Mouse (Mus musculus) lung, embryonic 15.5 days (tissue): ENCODE data around the gene Mosmo. TPM values are rescaled to one million over a fixed set of nuclear protein-coding genes. Genes with fewer than 3 reads are reported as not detected.

Source experiments
- ATAC-seq: fragments of 200-750 bp; cut with Nextera tagmentation; 2 replicates; pipeline ENCODE4 v1.8.0; 2017; ENCODE audit warnings: moderate number of reproducible peaks, borderline replicate concordance; ENCODE audit not compliant: low FRiP score, low TSS enrichment; ENCODE audit errors: extremely low read depth
- H3K27ac ChIP-seq: fragments of 300-500 bp; sonication (generic); 2 replicates; pipeline ENCODE4 v1.5.1; 2015; ENCODE audit warnings: moderate library complexity, mild to moderate bottlenecking, inconsistent platforms
- H3K27me3 ChIP-seq: fragments of 300-500 bp; sonication (generic); 2 replicates; pipeline ENCODE4 v1.6.1; 2015; ENCODE audit warnings: inconsistent platforms
- H3K36me3 ChIP-seq: fragments of 300-500 bp; sonication (generic); 2 replicates; pipeline ENCODE4 v1.6.1; 2015; ENCODE audit warnings: inconsistent platforms
- H3K4me1 ChIP-seq: fragments of 300-500 bp; sonication (generic); 2 replicates; pipeline ENCODE4 v1.6.1; 2015; ENCODE audit warnings: inconsistent platforms
- H3K4me2 ChIP-seq: fragments of 300-500 bp; sonication (generic); 2 replicates; pipeline ENCODE4 v1.6.1; 2015; ENCODE audit warnings: inconsistent platforms, mild to moderate bottlenecking, moderate library complexity
- H3K4me3 ChIP-seq: fragments of 300-500 bp; sonication (generic); 2 replicates; pipeline ENCODE4 v1.5.1; 2015; ENCODE audit warnings: mild to moderate bottlenecking, inconsistent platforms
- H3K9ac ChIP-seq: fragments of 300-500 bp; sonication (generic); 2 replicates; pipeline ENCODE4 v1.6.1; 2015; ENCODE audit warnings: inconsistent platforms
- H3K9me3 ChIP-seq: fragments of 300-500 bp; sonication (generic); 2 replicates; pipeline ENCODE4 v1.6.1; 2016; ENCODE audit warnings: inconsistent platforms
- WGBS: fragments of 180-500 bp; shearing (Covaris S2); methylation state at CpG from one replicate; pipeline ENCODE4 v1.1.7; 2015; 5-methylcytosine and 5-hydroxymethylcytosine counted together
- polyA plus RNA-seq: library from polyadenylated mRNA; unstranded; fragments of >200 nt; fragmentation: Nextera tagmentation; extraction: Ambion mirVana; gene quantifications from 2 replicates; pipeline ENCODE4 v1.2.1, GENCODE M21; 2015

Mosmo gene
- polyA plus RNA-seq, 1 experiment from 2014 or later: 13.1 TPM

DNA sequence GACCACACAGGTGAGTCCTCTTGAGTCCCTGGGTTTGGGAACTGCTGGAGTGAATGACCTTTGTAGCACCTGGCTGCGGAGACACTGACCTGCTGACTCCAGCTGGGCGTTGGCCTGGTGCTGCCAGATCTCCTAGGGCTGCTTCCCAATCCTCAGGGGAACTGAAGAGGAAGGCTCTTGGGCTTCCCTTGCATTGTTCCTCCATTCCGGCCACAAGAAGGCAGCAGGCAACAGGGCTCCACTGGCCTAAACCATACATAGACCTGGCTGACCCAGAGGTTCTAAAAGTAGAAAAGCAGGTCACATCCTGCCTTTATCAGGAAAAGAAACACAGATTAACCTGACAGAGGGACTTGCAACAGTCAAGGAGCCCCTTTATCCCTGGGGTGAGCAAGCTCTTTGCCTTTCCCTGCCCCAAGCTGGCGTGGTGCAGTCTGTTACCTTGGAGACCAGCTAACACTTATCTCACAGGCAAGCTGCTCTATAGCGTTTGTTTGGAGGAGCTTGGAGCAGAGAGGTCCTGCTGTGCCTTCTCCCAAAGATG is 62.2 kb downstream of the Mosmo start:
- no peak overlapping the region for H3K27ac ChIP-seq
- peaks cover 10% of the 10 kb centered on the region; the same call in 1 of the 2 replicates for H3K4me1 ChIP-seq
- H3K36me3 ChIP-seq: no peaks in the 10 kb centered on the region
- no peak overlapping the region for H3K4me3 ChIP-seq
- 7% methylated on average over 5 of the region's 5 CpGs for WGBS
- peak; percentile 33; the same call in 1 of the 2 replicates for ATAC-seq
- H3K4me2 ChIP-seq: no peak overlapping the region
- H3K27me3 ChIP-seq: no peaks in the 10 kb centered on the region
- no peaks in the 10 kb centered on the region for H3K9me3 ChIP-seq
- no peak overlapping the region for H3K9ac ChIP-seq

DNA sequence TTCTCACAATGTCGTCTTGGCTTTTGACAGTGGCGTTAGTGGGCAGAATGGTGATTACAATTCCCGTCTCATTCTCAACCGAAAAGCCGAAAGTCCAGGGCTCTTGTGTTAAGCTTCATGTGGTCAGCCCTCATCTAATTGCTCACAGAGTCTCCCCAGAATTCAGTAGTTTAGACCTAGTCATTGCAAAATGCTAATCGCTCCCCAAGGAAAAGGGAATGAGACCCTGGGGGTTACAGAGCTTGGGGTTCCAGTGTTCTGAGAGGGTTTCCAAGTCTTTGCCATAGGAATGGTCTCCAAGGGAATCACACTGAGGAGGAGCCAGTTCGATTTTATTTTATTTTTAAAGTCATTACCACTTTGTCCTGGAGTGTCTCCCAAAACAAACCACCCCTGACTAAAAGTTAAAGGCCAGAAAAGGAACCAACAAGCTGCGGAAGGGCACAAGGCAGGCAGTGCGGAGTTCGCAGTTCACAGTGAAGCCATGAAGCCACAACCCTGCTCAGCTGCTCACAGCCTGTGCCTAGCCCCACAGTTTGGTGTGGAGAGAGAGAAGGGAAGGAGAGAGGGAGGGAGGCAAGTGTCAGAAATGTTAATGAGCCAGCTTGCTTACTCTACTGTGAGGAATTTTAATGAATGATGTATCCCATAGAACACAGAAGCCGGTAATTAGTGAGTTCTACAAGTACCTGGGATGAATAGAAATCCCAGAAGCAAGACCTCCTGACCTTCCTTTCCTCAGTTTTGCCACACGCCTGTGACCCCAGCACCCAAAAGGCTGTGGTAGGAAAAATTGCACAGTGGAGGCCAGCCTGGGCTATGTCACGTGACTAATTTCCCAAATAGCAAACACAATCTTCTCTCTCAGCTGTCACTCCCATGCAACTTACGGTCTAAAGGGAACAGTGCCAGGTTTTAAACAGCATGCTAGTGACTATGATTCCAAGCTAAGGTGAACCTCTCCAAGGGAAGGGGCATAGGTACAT is 66.2 kb downstream of the Mosmo start:
- H3K27ac ChIP-seq: no peak overlapping the region
- WGBS: 73% methylated on average over 14 of the region's 14 CpGs

DNA sequence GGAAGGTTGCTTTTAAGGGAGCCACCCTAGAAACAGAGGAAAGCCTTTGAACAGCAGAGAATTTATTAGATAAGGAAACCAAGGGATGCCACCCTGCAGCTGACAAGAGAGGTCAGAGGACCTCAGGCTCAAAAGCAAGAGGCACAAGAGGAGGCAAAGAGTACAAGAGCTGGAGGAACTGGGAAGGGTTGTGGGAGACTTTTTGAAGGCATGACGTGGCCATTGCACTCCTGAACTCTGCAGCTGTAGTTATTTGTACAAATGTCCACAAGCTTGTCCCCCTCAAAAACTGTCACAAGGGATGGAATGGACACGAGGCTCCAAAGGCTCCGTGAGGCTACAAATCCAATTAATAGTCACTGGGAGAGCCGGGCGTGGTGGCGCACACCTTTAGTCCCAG is 67.2 kb downstream of the Mosmo start:
- peaks cover 5% of the 10 kb centered on the region; the same call in 1 of the 2 replicates for H3K4me1 ChIP-seq
- no peaks in the 10 kb centered on the region for H3K9me3 ChIP-seq
- no peak overlapping the region for H3K27ac ChIP-seq
- no peaks in the 10 kb centered on the region for H3K27me3 ChIP-seq
- no peak overlapping the region for H3K9ac ChIP-seq
- H3K4me3 ChIP-seq: no peak overlapping the region
- no peak overlapping the region for H3K4me2 ChIP-seq
- WGBS: 83% methylated on average over 6 of the region's 6 CpGs
- ATAC-seq: no peak
- no peaks in the 10 kb centered on the region for H3K36me3 ChIP-seq

More for the DNA sequence above, 66.2 kb downstream of the Mosmo start:
- Histone ChIP-seq H3K4me3 (no peak overlapping the region), H3K9me3 (no peaks in the 10 kb centered on the region), H3K36me3 (no peaks in the 10 kb centered on the region), H3K4me1 (peaks cover 10% of the 10 kb centered on the region; the same call in 1 of the 2 replicates), H3K27me3 (no peaks in the 10 kb centered on the region), H3K9ac (no peak overlapping the region), H3K4me2 (no peak overlapping the region)
- no peak for ATAC-seq

DNA sequence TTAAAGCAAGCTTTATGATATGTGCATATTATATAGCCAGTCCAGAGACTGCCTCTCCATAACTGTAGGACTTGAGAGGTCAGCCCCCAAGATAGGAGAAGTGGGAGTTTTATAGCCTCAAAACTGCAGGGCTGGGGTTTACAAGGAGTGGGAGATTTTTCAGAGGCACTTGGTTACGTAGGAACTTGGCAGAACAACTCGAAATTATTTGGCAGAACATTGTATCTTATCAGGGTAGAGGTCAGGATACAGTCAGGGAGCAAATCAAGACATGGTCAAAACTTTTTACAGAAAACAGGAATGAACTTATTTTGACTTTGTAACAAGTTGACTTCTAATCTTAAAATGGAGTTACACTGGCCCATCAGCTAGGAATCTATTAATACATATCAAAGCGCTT is 68.6 kb downstream of the Mosmo start:
- Histone ChIP-seq H3K27me3 (no peaks in the 10 kb centered on the region), H3K27ac (no peak overlapping the region)

DNA sequence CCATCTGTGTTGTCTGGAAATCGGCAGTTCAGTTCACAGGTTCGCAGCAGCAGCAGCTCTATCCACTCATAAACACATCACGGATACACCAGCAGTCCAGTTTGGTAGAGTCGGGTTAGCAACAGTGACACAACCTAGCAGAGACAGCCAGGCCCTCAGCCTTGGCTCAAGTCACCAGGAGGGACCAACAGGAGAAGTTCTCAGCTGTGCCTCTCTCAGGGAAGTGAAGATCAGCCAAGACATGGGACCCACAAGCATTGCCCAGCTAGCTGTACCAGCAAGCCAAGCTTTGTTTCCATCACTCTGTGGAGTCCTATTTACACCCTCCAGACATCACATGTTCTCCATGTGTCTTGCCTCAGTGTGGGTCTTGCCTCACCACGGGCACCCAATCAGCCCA is 69.4 kb downstream of the Mosmo start:
- no peak overlapping the region for H3K4me2 ChIP-seq
- H3K27me3 ChIP-seq: no peaks in the 10 kb centered on the region
- no peaks in the 10 kb centered on the region for H3K4me1 ChIP-seq
- H3K36me3 ChIP-seq: no peaks in the 10 kb centered on the region
- ATAC-seq: no peak
- no peak overlapping the region for H3K4me3 ChIP-seq
- no peak overlapping the region for H3K27ac ChIP-seq
- H3K9ac ChIP-seq: no peak overlapping the region
- 75% methylated on average over 5 of the region's 5 CpGs for whole genome bisulfite sequencing
- H3K9me3 ChIP-seq: no peaks in the 10 kb centered on the region

More for the DNA sequence above, 68.6 kb downstream of the Mosmo start:
- Histone ChIP-seq H3K4me3 (no peak overlapping the region), H3K9ac (no peak overlapping the region), H3K4me1 (no peaks in the 10 kb centered on the region), H3K4me2 (no peak overlapping the region), H3K9me3 (no peaks in the 10 kb centered on the region), H3K36me3 (no peaks in the 10 kb centered on the region)
- WGBS: 44% methylated on average over 3 of the region's 3 CpGs
- peak; percentile 39; the same call in 1 of the 2 replicates for ATAC-seq

DNA sequence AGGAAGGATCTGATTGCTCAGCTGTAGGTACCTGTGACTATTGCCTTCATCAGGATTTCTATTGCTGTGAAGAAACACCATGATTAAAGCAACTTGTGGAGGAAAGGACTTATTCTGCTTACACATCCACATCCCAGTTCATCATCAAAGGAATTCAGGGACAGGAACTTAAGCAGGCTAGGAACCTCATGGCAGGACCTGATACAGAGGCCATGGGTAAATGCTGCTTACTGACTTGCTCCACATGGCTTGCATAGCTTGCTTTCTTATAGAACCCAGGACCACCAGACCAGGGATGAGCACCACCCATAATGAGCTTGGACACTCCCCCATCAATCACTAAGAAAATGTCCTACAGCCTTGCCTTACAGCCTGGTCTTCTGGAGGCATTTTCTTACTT is 71.1 kb downstream of the Mosmo start:
- no peak for ATAC-seq
- Histone ChIP-seq H3K4me2 (no peak overlapping the region), H3K27ac (no peak overlapping the region), H3K36me3 (no peaks in the 10 kb centered on the region), H3K27me3 (no peaks in the 10 kb centered on the region), H3K4me1 (no peaks in the 10 kb centered on the region), H3K4me3 (no peak overlapping the region), H3K9me3 (no peaks in the 10 kb centered on the region), H3K9ac (no peak overlapping the region)

DNA sequence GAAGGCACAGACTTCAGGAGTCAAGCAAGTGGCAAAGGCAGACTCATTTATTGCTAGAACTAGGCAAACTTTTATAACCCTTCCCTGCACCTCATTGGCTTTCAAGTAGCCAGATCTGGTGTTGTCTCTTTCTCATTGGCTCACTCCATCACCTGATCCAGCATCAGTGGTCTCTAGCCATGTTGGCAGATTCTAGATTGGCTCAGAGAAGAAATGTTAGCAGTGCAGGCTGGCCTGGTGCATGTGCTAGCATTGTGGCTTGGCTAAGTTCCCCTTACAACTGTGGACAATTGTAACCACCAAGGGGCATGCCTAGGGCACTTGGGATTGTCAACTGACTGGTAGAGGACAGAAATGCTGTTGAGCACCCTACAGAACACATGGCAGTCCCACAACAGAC is 73.9 kb downstream of the Mosmo start:
- no peak overlapping the region for H3K4me3 ChIP-seq
- H3K4me2 ChIP-seq: no peak overlapping the region
- no peaks in the 10 kb centered on the region for H3K36me3 ChIP-seq
- H3K27ac ChIP-seq: no peak overlapping the region
- no peaks in the 10 kb centered on the region for H3K4me1 ChIP-seq
- no peaks in the 10 kb centered on the region for H3K9me3 ChIP-seq
- H3K27me3 ChIP-seq: no peaks in the 10 kb centered on the region
- no peak for ATAC-seq
- no peak overlapping the region for H3K9ac ChIP-seq

DNA sequence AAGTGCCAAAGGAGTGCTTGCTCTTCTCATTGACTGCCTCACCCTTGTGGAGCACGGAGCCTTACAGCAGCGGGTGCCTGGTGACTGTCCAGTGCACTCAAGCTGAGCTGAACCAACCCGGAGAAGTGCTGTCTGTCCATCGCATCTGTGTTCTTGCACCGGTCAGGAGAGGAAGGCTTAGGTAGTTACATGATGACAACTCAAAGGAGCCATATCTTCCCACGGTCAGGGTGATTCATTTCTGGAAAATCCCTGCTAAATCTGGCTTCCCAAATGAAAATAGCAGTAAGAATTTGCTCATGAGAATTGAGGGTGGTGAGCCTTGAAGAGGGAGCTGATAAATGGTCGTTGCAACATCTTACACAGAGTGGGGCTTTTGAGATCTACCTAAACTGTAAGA is 74.5 kb downstream of the Mosmo start:
- H3K9ac ChIP-seq: no peak overlapping the region
- ATAC-seq: no peak
- WGBS: 71% methylated on average over 7 of the region's 7 CpGs
- no peak overlapping the region for H3K4me2 ChIP-seq
- no peaks in the 10 kb centered on the region for H3K4me1 ChIP-seq
- no peak overlapping the region for H3K27ac ChIP-seq
- H3K9me3 ChIP-seq: no peaks in the 10 kb centered on the region
- H3K36me3 ChIP-seq: no peaks in the 10 kb centered on the region
- no peaks in the 10 kb centered on the region for H3K27me3 ChIP-seq
- no peak overlapping the region for H3K4me3 ChIP-seq

DNA sequence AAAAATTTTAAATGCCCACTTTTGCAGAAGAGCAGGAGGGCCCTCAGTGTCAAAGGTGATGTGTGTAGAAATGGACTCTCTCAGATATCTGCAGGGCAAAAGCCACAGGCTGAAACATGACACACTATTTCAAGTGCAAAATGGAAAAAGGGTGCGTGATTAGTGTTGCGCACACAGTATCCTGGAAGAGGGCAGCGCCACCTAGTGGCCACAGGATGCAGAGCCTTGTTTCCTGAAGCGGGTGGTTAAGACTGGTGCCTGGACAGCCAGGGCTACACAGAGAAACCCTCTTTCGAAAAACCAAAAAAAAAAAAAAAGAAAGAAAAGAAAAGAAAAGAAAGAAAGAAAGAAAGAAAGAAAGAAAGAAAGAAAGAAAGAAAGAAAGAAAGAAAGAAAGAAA is 77.3 kb downstream of the Mosmo start:
- H3K27ac ChIP-seq: no peak overlapping the region
- peak; percentile 75; the same call in 1 of the 2 replicates for ATAC-seq
- H3K4me1 ChIP-seq: no peaks in the 10 kb centered on the region
- no peak overlapping the region for H3K4me2 ChIP-seq
- H3K9ac ChIP-seq: no peak overlapping the region
- WGBS: 7% methylated on average over 5 of the region's 5 CpGs
- H3K4me3 ChIP-seq: no peak overlapping the region
- no peaks in the 10 kb centered on the region for H3K9me3 ChIP-seq
- no peaks in the 10 kb centered on the region for H3K36me3 ChIP-seq
- H3K27me3 ChIP-seq: no peaks in the 10 kb centered on the region

DNA sequence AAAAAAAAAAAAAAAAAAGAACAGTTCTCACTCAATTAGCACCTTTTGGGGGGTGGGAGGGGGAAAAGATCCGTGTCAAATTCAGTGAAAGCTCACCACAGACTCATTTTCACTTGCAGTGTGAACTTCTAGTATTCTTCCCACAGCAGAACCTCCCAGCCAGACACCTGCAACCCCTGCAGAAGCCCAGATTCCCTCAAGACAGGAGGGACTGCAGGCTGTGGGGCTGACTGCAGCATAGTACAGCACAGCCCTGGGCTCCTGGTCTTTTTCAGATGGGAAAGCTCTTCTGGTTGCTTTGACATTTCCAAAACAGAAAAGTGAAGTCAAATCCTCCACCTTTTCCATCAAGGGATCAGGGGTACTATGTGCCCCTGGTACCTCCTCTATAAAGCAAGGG is 90.0 kb downstream of the Mosmo start:
- H3K4me2 ChIP-seq: no peak overlapping the region
- H3K4me1 ChIP-seq: no peaks in the 10 kb centered on the region
- ATAC-seq: no peak
- no peak overlapping the region for H3K9ac ChIP-seq
- H3K27me3 ChIP-seq: no peaks in the 10 kb centered on the region
- H3K36me3 ChIP-seq: no peaks in the 10 kb centered on the region
- no peak overlapping the region for H3K4me3 ChIP-seq
- 0% methylated on average over 1 of the region's 1 CpGs for WGBS
- H3K27ac ChIP-seq: no peak overlapping the region
- H3K9me3 ChIP-seq: no peaks in the 10 kb centered on the region

DNA sequence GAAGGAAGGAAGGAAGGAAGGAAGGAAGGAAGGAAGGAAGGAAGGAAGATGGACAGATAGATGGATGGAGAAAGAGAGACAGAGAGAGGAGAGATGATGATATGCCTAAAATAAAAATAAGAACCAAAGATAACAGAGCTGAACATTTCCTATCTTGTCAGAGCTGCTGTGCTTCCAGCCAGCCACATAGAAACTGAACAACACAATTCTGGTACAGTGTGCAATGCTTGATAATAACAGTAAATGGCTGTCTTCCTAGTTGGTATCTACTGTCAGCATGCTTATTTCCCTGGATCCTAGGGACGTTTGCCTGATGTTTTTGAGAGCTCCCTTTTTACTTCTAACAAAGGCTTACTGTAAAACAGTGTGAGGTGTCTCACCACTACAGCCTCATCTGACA is 94.0 kb downstream of the Mosmo start:
- H3K27ac ChIP-seq: no peak overlapping the region
- no peaks in the 10 kb centered on the region for H3K36me3 ChIP-seq
- H3K4me1 ChIP-seq: no peaks in the 10 kb centered on the region
- H3K27me3 ChIP-seq: no peaks in the 10 kb centered on the region
- H3K9me3 ChIP-seq: no peaks in the 10 kb centered on the region
- 44% methylated on average over 1 of the region's 1 CpGs for WGBS
- H3K4me3 ChIP-seq: no peak overlapping the region
- no peak overlapping the region for H3K9ac ChIP-seq
- no peak overlapping the region for H3K4me2 ChIP-seq
- no peak for ATAC-seq

DNA sequence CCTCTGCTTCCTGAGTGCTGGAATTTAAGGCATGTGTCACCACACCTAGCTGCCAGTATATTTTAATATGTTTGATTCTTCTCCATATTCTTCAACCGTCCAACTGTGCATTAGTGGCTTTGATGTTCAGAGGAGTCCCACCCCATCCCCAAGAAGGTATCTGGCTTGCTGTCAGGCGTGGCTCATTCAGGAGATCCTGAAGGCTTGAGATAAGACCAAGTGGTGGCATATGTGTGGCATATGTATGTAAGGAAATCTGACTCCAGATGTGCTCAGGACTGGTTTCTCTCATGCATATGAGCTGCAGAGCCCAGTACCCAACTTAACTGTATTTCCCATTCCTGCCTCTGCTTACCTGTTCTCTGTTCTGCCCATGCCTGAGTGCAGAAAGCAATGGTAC is 100.6 kb downstream of the Mosmo start:
- ATAC-seq: no peak
- H3K4me1 ChIP-seq: no peaks in the 10 kb centered on the region

More for the DNA sequence above, 100.6 kb downstream of the Mosmo start:
- H3K9me3 ChIP-seq: no peaks in the 10 kb centered on the region
- 49% methylated on average over 2 of the region's 2 CpGs for WGBS
- no peak overlapping the region for H3K9ac ChIP-seq
- no peak overlapping the region for H3K4me3 ChIP-seq
- no peak overlapping the region for H3K4me2 ChIP-seq
- no peaks in the 10 kb centered on the region for H3K36me3 ChIP-seq
- H3K27ac ChIP-seq: no peak overlapping the region
- no peaks in the 10 kb centered on the region for H3K27me3 ChIP-seq
